Mouse (Mus musculus) kidney, embryonic 14.5 days (tissue): ENCODE results near the gene Rps3a1. TPM values are rescaled to one million over a fixed set of nuclear protein-coding genes. Genes with fewer than 3 reads are reported as not detected.
"Not testable (repeated sequence)": the region's sequence is repeated elsewhere in the genome, so short reads cannot be mapped to it uniquely, and the experiment has no call there.

Source experiments
- ATAC-seq: fragments of 200-750 bp; cut with Nextera tagmentation; 2 replicates; pipeline ENCODE4 v1.8.0; 2017; ENCODE audit warnings: moderate number of reproducible peaks, mild to moderate bottlenecking, moderate TSS enrichment, moderate library complexity; ENCODE audit not compliant: low FRiP score, low TSS enrichment
- H3K27ac ChIP-seq: fragments of 300-500 bp; sonication (generic); 2 replicates; pipeline ENCODE4 v1.5.1; 2014; ENCODE audit warnings: low read depth, mild to moderate bottlenecking, low read length, moderate library complexity, mixed read lengths
- H3K27me3 ChIP-seq: fragments of 300-500 bp; sonication (generic); 2 replicates; pipeline ENCODE4 v1.6.1; 2014; ENCODE audit warnings: mild to moderate bottlenecking, low read length; ENCODE audit not compliant: control insufficient read depth, insufficient read depth
- H3K36me3 ChIP-seq: fragments of 300-500 bp; sonication (generic); 2 replicates; pipeline ENCODE4 v1.6.1; 2014; ENCODE audit warnings: low read length, mixed read lengths; ENCODE audit not compliant: control insufficient read depth, insufficient read depth
- H3K4me1 ChIP-seq: fragments of 300-500 bp; sonication (generic); 2 replicates; pipeline ENCODE4 v1.6.1; 2014; ENCODE audit warnings: low read length, mixed read lengths; ENCODE audit not compliant: control insufficient read depth, insufficient read depth
- H3K4me2 ChIP-seq: fragments of 300-500 bp; sonication (generic); replicated peaks from 2 replicates; pipeline ENCODE4 v1.6.1; 2014; ENCODE audit warnings: low read depth, mild to moderate bottlenecking, low read length
- H3K4me3 ChIP-seq: fragments of 300-500 bp; sonication (generic); 2 replicates; pipeline ENCODE4 v1.5.1; 2014; ENCODE audit warnings: mild to moderate bottlenecking, low read length
- H3K9ac ChIP-seq: fragments of 300-500 bp; sonication (generic); 2 replicates; pipeline ENCODE4 v1.6.1; 2014; ENCODE audit warnings: low read depth, mild to moderate bottlenecking, low read length, moderate library complexity
- H3K9me3 ChIP-seq: fragments of 300-500 bp; sonication (generic); 2 replicates; pipeline ENCODE4 v1.6.1; 2016; ENCODE audit warnings: low read length; ENCODE audit not compliant: control insufficient read depth
- WGBS: fragments of 180-500 bp; shearing (Covaris S2); extraction: QIAGEN DNeasy Blood & Tissue Kit; methylation state at CpG from one replicate; pipeline ENCODE4 v1.1.7; 2014; 5-methylcytosine and 5-hydroxymethylcytosine counted together
- polyA plus RNA-seq: library from polyadenylated mRNA; unstranded; fragments of >200 nt; fragmentation: Nextera tagmentation; extraction: Ambion mirVana; gene quantifications from 2 replicates; pipeline ENCODE4 v1.2.1, GENCODE M21; 2014

The Rps3a1 gene
- polyA plus RNA-seq, 1 experiment from 2014 or later: 1,488 TPM

DNA sequence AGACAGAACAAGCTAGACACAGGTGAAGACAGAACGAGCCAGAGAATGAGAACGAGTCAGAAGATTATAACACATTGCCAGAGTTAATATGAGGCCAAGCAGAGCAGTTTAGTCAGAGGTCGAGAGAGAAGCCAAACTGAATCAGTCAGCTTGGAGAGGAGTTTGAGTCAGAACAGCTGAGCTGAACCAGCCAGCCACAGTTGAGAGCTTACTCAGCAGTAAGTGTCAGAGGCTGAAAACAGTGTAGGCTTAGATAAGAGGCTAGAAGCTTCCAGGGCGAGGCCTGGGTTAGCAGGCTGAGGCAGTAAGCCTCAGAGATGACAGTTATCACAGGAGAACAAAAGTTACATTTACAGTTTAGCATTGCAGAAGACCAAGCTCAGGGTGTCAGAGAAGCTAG is 33.9 kb downstream of the Rps3a1 start:
- WGBS: 79% methylated on average over 4 of the region's 4 CpGs
- H3K27ac ChIP-seq: no peak overlapping the region
- no peaks in the 10 kb centered on the region for H3K4me1 ChIP-seq
- H3K27me3 ChIP-seq: no peaks in the 10 kb centered on the region
- no peak overlapping the region for H3K4me2 ChIP-seq
- no peaks in the 10 kb centered on the region for H3K9me3 ChIP-seq
- no peak overlapping the region for H3K9ac ChIP-seq
- no peak overlapping the region for H3K4me3 ChIP-seq
- H3K36me3 ChIP-seq: no peaks in the 10 kb centered on the region
- no peak for ATAC-seq

DNA sequence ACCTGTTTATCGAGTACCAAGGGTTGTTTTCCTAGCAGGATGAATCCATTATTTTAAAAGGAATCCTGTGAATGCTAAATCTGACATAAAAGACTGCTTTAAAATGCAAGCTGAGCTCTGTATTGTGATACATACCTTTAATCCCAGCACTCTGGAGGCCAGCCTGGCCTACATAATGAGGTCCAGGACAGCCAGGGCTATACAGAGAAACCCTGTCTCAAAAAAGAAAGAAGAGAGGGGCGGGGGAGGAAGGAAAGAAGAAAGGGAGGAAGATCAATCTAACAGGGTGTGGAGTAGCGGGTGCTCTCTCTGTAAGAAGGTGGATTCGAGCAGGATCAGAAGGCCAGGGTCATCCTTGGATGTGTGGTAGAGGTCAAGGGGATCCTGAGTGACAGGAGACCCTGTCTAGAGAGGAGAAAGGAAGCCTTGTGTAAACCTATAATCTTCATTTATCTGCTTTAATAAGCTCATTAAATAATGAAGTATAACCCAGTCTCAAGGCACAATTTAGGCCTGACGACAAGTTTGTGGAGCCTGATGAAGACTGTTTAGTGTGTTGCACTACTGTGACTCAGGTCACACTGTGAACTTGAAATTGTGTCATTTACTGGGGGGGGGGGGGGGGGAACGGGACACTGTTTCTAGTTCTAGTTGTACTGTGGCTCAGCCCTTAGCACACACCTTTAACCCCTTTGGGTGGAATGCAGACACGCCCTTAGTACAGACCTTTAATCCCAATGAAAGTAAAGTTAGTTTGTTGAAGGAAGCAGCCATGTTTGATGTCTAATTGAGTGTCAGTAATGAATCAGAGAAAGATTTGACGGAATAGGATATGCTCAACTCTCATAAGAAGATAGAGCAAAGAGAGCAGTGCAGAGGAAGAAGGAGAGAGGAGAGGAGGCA is 34.6 kb downstream of the Rps3a1 start:
- no peak; the same call in 1 of the 2 replicates for ATAC-seq
- Histone ChIP-seq H3K9me3 (no peaks in the 10 kb centered on the region), H3K4me1 (no peaks in the 10 kb centered on the region), H3K4me3 (no peak overlapping the region), H3K36me3 (peaks cover 3% of the 10 kb centered on the region; the same call in 1 of the 2 replicates), H3K27ac (no peak overlapping the region), H3K27me3 (no peaks in the 10 kb centered on the region), H3K9ac (no peak overlapping the region), H3K4me2 (no peak overlapping the region)
- WGBS: 82% methylated on average over 8 of the region's 8 CpGs

DNA sequence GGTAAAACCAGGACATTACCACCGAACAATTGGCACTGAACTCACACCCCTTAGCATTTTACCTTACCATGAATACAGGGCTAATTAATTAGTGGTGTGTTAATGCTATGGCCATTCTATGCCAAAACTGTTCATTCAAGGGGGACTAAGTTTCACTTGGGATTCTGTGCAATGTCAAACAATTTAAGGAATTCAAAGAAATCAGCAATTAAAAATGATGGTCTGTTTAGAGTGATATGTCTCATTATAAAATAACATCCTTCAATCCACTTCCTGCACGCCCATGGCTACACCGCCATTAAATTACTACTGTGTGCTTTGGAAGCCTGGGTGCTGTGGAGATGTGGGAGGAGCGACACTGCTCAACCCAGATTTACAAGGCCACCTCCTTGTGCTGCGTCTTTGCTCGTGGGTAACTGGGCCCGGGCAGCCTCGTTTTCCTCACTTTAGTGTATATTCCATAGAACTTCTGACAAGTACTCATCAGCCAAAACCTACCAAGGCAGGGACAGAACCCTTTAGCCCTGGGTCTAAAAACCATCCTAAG is 36.3 kb downstream of the Rps3a1 start:
- no peak overlapping the region for H3K4me3 ChIP-seq
- no peak overlapping the region for H3K27ac ChIP-seq
- H3K9me3 ChIP-seq: no peaks in the 10 kb centered on the region
- H3K36me3 ChIP-seq: peaks cover 9% of the 10 kb centered on the region; the same call in 1 of the 2 replicates
- no peaks in the 10 kb centered on the region for H3K27me3 ChIP-seq
- H3K4me1 ChIP-seq: no peaks in the 10 kb centered on the region
- no peak for ATAC-seq
- no peak overlapping the region for H3K9ac ChIP-seq
- no peak overlapping the region for H3K4me2 ChIP-seq
- 85% methylated on average over 8 of the region's 8 CpGs for WGBS

DNA sequence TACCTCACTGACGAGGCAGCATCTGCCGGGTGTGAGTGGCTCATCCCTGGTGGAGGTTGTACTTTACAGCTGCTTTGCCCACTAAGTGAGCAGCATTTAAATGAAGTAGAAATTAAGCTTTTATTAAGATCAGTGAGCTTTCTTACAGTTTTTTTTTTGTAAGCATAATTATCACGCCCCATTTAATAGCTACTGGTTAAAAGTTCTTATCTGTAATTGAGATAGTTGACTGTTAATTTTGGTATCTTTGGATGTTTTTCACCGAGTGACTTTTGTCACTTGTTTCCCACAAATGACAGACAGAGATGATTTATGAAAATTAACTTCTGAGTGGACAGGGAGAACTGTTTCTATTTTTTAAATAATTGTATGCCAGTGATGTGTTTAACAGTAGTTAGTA is 37.6 kb downstream of the Rps3a1 start:
- no peaks in the 10 kb centered on the region for H3K9me3 ChIP-seq
- ATAC-seq: no peak

DNA sequence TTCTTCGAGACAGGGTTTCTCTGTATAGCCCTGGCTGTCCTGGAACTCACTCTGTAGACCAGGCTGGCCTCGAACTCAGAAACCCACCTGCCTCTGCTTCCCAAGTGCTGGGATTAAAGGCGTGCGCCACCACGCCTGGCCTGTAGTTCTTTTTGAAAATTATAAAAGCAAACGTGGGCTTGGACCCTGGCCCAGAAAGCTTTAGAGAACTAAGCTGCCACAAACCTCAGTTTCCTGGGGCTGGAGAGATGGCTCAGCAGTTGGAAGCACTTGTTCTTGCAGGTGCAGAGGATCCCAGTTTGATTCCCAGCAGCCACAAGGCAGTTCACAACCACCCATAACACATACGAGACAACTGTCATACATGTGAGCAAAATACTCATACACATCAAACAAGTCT is 38.1 kb downstream of the Rps3a1 start:
- H3K9ac ChIP-seq, H3K4me2 ChIP-seq, H3K36me3 ChIP-seq, H3K27ac ChIP-seq, H3K9me3 ChIP-seq, H3K4me1 ChIP-seq, ATAC-seq, H3K27me3 ChIP-seq, H3K4me3 ChIP-seq: not testable (repeated sequence)
- 89% methylated on average over 7 of the region's 7 CpGs for WGBS

More for the DNA sequence above, 37.6 kb downstream of the Rps3a1 start:
- H3K4me2 ChIP-seq: no peak overlapping the region
- H3K36me3 ChIP-seq: peaks cover 9% of the 10 kb centered on the region; the same call in 1 of the 2 replicates
- no peaks in the 10 kb centered on the region for H3K4me1 ChIP-seq
- no peak overlapping the region for H3K27ac ChIP-seq
- no peak overlapping the region for H3K9ac ChIP-seq
- 84% methylated on average over 4 of the region's 4 CpGs for WGBS
- H3K27me3 ChIP-seq: no peaks in the 10 kb centered on the region
- H3K4me3 ChIP-seq: no peak overlapping the region

DNA sequence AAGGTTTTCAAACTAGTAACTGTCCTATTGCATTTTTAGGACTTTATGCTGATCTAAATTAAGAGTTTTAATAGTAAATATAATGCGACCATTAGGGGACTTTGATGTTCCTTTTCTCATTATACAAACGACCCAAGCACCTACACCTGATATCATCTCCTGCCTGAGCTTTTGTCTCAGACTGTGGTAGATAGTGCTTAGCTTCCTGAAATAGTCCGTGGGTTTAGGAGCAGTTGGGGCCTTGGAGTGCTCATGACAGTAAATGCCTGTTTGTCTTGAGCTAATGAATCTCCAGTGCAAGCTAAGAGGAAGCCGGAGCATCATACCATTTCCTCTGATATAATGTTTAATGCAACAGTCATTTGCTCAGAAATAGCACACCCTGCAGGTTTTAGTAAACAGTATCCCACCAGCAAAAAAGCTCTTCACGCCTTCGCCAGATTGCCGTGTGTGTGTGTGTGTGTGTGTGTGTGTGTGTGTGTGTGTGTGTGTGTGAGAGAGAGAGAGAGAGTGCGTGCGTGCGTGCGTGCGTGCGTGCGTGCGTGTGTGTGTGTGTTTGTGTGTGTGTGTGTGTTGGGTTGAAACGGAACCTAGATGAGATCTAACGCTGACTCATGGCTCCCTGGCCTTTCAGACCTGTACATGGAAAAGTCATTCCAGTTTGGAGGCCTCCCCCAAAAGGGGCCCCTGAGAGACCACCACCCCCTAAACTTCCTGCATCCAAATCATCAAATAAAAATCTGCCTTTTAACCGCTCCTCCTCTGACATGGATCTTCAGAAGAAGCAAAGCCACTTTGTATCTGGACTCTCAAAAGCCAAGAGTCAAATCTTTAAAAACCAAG is 38.8 kb downstream of the Rps3a1 start:
- no peak overlapping the region for H3K4me3 ChIP-seq
- H3K27me3 ChIP-seq: no peaks in the 10 kb centered on the region
- WGBS: 85% methylated on average over 18 of the region's 18 CpGs
- ATAC-seq: no peak
- H3K4me2 ChIP-seq: no peak overlapping the region
- H3K36me3 ChIP-seq: peaks cover 14% of the 10 kb centered on the region
- H3K9me3 ChIP-seq: no peaks in the 10 kb centered on the region
- no peak overlapping the region for H3K9ac ChIP-seq
- no peaks in the 10 kb centered on the region for H3K4me1 ChIP-seq
- H3K27ac ChIP-seq: no peak overlapping the region

DNA sequence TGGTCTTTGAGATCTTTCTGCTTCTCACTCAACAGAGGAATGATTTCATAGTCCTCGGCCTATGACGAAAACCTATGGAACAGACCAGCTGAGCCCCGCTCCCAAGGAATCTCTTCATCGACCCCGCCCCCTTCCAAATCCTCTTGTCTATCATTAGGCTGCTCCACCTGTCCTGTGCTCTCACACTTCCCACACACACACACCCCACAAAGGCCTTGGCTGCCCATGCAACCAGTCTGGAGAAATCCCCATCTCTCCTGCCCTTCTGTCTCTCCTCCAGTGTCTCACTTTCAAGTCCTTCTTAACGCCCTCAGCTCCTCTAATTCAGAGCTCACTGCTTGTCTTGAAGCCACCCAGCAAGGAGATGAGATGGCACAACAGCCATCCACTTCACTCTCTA is 40.5 kb downstream of the Rps3a1 start:
- no peak overlapping the region for H3K4me3 ChIP-seq
- no peak overlapping the region for H3K9ac ChIP-seq
- H3K36me3 ChIP-seq: peaks cover 16% of the 10 kb centered on the region
- 91% methylated on average over 6 of the region's 6 CpGs for WGBS
- no peaks in the 10 kb centered on the region for H3K4me1 ChIP-seq
- no peak overlapping the region for H3K4me2 ChIP-seq
- H3K27ac ChIP-seq: no peak overlapping the region
- no peak for ATAC-seq
- no peaks in the 10 kb centered on the region for H3K9me3 ChIP-seq
- no peaks in the 10 kb centered on the region for H3K27me3 ChIP-seq

DNA sequence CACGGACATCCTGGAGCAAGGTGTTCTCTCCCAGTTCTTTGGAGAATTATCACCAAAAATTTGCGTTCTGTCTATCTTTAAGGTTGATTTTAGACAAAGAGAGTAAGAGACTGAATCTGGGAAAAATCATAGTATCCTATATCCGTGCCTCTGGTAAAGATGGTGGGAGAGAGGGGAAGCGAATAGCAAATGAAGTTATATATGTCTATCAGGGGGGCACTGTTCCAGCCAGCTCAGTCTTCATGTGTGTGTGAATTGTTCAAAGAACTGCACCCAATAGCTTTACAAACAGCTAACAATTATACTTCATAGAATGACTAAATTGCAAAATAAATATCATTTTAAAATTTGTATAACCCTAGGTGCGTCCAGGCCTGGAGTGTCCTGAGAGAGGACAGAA is 48.6 kb downstream of the Rps3a1 start:
- Histone ChIP-seq H3K27ac (no peak overlapping the region), H3K27me3 (no peaks in the 10 kb centered on the region), H3K36me3 (peaks cover 3% of the 10 kb centered on the region; the same call in 1 of the 2 replicates), H3K9ac (no peak overlapping the region), H3K4me2 (no peak overlapping the region), H3K4me1 (0 out of 2 replicates have a peak, but pooled peaks cover 5% of the 10 kb centered on the region), H3K9me3 (no peaks in the 10 kb centered on the region), H3K4me3 (no peak overlapping the region)
- ATAC-seq: no peak
- 68% methylated on average over 5 of the region's 5 CpGs for WGBS
